Mouse (Mus musculus): ENCODE measurements around the gene Emilin2. TPM values are rescaled to one million over a fixed set of nuclear protein-coding genes. Genes with fewer than 3 reads are reported as not detected.

Gene Emilin2
- polyA plus RNA-seq, 1 experiment from 2014 or later = 13.3 TPM

Other genes starting within 250 kb of the Emilin2 start
- 37.4 and 38.3 TPM in 2 replicates for gene Lpin2, start 129.4 kb downstream of the Emilin2 start, polyA plus RNA-seq (2014; fragmentation: Nextera tagmentation; extraction: Ambion mirVana)
- gene Gm4707, start 147.9 kb upstream of the Emilin2 start, polyA plus RNA-seq (2014; fragmentation: Nextera tagmentation; extraction: Ambion mirVana) = 1.5 and 1.7 TPM in 2 replicates
- gene Smchd1, start 163.4 kb upstream of the Emilin2 start, polyA plus RNA-seq (2014; fragmentation: Nextera tagmentation; extraction: Ambion mirVana) = 68.9 and 73.7 TPM in 2 replicates
- gene Ndc80, start 214.9 kb upstream of the Emilin2 start, polyA plus RNA-seq (2014; fragmentation: Nextera tagmentation; extraction: Ambion mirVana) = 51.2 and 54.7 TPM in 2 replicates
- gene Spdya, start 240.1 kb upstream of the Emilin2 start, polyA plus RNA-seq (2014; fragmentation: Nextera tagmentation; extraction: Ambion mirVana) = 0.96 and 1.6 TPM in 2 replicates